Mouse (Mus musculus) cerebellum, postnatal 36 days (tissue): Measurements from ENCODE around the gene Kat2b.
A peak's percentile ranks its signal among the peaks of the same experiment; 100 is the strongest.
"Not testable (repeated sequence)": the region's sequence is repeated elsewhere in the genome, so short reads cannot be mapped to it uniquely, and the experiment has no call there.

Experiments
- DNase-seq, 2 experiments: peaks; one replicate each; pipeline ENCODE4 v3.0.0; 2021 to 2022; ENCODE audit warnings: mixed read lengths in 2 of 2

Kat2b gene

GRCm38 (mm10) chr17:53566161-53566918 lies at the start of gene Kat2b:
TSS of gene Kat2b (plus strand) at chr17:53566861.
- DNase-seq = peak; percentile 59 to 70

DNA sequence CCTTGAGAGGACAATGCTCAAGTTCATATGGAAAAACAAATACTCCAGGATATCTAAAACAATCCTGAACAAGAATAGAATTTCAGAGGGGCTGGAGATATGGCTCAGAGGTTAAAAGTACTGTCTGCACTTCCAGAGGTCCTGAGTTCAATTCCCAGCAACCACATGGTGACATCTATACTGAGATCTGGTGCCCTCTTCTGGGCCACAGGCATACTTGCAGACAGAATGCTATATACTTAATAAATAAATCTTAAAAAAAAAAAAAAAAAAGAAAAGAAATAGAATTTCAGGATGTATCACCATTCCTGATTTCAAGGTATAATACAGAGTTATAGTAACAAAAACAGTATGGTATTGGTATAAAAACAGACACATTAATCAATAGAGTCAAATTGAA lies 47.3 kb upstream of the Kat2b start:
- no peak for DNase-seq

DNA sequence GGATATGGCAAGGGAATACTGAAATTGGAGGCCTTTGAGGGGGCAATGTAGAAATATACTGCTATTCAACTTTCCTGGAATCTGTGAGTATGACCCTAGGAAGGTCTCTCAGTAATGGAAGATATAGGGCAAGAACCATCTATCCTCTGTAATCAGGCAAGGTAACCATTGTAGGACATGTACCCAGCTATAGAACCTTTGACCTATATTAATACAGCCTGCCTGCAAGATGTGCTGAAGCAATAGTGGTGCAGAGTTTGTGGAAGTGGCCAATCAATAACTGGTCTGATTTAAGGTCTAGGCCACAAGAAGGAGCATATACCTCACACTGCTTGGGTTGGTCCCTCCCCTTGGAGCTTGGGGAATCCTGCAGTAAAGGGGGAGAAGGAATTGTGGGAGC lies 46.2 kb upstream of the Kat2b start:
- no peak for DNase-seq

- no peak for DNase-seq
Observed at GRCm38 (mm10) chr17:53528034-53528433, 38.6 kb upstream of the Kat2b start.

DNA sequence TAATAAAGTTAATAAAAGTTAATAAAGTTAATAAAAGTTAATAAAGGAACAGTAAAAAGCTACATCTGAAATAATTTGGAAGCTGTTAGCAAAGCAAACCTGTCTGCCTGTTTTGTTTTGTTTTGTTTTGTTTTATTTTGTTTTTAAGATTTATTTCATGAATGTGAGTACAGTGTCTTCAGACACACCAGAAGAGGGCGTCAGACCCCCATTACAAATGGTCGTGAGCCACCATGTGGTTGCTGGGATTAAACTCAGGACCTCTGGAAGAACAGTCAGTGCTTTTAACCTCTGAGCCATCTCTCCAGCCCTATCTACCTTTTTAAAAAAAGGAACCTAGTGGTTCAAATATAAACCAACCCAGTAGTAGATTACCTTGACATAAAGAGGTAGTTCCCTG lies 35.5 kb upstream of the Kat2b start:
- DNase-seq = peak in 1 of 2 experiments; percentile 10

DNA sequence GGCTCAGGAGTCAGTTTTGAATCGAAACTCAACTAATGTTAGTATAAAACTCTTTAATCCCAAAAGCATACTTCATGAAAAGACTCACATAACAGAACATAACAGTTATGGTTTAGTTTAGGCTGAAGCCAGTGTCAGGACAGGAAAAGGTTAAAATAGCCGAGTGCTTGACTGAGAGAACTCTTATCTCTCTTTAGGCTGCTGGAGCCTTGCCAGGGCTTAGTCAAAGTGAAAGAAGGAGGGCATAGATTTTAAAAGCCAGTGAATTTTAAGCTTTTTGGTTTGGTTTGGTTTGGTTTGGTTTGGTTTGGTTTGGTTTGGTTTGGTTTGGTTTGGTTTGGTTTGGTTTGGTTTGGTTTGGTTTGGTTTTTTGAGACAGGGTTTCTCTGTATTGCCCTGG lies 34.2 kb upstream of the Kat2b start:
- DNase-seq = no peak

DNA sequence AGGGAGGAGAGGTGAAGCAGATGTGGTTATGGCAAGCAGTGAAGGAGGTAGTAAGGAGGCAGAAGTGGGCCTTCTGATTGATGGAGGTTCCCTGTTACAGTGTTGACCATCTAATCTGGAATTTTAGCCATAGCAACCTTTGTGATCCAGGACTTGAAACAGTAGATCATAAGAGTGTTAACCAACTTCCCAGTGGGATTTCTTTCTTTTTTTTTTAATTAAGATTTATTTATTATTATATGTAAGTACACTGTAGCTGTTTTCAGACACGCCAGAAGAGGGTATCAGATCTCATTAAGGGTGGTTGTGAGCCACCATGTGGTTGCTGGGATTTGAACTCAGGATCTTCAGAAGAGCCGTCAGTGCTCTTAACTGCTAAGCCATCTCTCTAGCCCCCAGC lies 27.3 kb upstream of the Kat2b start, which contains the start of gene Pp2d1:
Pp2d1 (minus strand) TSS at position 101 of the 400 bp plus-strand sequence.
- not testable (repeated sequence) for DNase-seq

DNA sequence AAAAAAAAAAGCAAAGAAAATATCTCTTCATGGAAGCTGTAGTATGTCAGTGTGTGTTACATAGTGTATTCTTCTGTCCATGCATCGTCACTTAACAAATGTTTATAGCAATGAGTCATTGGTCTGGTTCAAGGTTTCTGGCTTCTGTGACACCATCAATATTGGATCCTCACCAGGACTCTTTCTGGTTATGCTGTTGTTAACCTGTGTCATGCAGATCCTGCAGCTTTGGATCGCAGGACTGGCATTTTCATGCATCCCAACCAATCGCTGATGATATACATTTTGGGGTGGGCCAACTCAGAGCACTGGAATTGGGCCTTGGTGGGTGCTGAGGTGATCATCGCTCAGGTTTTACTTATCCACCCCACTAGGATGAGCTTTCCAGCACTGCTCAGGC lies 24.1 kb upstream of the Kat2b start:
- DNase-seq = no peak

DNA sequence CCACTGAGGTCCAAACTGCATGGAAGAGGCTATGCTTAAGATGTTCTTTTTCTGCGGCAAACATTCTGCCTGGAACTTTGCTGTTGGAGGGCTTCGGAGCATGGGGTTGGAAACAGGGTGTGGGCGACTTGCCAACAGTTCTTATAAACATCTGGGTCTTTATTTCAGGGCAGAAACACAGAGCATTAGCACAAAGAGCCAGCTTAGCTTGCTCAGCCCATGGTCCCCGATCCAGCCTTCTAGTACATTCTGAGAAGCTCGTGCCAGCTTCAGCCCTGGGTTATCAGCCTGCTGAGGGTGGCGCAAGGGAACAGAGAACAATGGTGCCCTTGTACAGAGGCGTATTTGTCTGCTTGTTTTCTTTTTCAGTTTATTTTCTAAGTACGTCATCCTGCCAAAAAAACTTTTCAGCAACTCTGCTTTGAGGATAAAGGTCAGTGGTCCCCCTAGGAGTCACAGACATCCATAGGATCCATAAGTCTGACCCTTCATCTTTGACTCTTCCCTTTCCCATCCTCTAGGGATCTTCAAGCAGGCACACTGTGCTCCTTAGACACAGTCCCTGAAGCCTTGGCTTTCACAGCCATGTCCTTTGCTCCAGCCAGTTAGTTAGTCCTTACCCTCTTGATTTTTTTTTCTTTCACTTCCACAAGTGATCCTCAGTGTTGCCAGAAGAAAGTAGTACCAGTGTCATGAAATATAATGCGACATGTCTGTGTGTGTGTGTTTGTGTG lies 22.9 kb upstream of the Kat2b start:
- peak in 1 of 2 experiments; percentile 4 for DNase-seq

- no peak for DNase-seq
Observed at GRCm38 (mm10) chr17:53551306-53552299, 15.1 kb upstream of the Kat2b start.

DNA sequence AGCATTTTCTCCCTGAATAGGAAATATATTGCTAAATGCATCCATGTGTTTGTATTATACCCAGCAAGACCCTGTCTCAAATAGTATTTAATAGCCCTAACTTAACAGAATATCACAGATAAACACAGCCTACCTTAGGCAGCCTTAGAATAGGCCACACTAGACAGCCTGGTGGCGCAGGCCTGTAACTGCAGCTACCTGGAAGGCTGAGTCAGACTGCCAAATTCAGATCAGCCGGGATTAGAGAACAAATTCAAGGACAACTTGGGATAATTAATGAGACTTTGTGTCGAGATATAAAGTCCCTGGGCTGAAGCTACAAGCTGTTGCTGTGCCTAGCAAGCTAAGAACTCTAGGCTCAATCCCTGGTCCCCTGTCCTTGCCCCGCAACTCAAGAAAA lies 12.6 kb upstream of the Kat2b start:
- DNase-seq = no peak

DNA sequence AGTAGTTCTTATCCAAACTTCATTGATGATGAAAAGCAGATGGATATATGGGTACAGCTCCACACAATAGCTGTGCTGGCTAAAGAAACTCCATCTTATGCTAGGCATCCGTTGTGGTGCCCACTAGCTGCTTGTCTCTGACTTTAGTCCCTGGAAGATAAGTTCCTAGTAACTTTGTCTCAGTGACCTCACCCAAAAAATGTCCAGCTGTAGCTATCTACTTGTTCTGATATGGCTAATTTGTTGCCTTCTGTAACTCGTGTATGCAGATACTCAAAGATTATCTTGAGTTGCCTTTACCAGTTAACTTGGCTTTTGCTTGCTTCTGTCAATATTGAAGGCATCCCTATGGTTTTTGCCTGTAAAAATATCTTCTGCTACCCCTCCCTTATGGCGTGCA lies 11.8 kb upstream of the Kat2b start:
- no peak for DNase-seq

DNA sequence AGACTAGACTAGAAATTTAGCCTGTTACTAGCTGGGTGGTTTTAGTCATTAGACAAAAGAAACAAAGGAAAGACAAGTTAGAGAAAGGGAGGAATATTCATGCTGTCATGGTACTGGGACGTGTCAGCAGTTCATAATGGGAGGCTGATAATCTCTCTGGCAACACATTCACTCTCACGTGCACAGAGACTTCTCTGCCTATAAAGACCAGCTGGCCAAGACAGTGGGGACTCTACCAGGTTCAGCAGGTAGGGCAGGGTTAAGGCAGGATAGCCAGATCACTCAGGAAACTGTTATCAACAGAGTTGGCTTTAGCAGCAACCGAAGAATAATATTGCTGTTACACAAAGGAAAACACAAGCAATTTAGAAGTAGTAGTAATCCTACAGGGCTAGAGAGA lies 9.2 kb upstream of the Kat2b start:
- no peak for DNase-seq

DNA sequence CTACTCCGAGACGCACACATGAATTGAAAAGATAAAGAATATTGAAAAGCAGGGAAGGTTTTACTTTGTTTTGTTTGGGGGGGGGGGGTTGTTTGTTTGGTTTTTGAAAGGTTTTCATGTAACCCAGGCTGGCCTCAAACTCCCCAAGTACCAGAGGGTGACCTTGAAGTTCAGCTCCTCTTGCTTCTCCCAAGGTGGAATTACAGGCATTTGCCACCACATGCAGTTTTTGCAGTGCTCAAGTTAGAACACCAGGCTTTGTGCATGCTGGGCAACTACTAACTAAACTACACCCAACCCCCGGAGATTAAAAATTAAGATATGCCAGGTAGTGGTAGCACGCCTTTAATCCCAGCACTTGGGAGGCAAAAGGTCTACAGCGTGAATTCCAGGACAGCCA lies 7.0 kb upstream of the Kat2b start:
- no peak for DNase-seq

GRCm38 (mm10) chr17:53561458-53562029 lies 5.1 kb upstream of the Kat2b start:
- DNase-seq = no peak

DNA sequence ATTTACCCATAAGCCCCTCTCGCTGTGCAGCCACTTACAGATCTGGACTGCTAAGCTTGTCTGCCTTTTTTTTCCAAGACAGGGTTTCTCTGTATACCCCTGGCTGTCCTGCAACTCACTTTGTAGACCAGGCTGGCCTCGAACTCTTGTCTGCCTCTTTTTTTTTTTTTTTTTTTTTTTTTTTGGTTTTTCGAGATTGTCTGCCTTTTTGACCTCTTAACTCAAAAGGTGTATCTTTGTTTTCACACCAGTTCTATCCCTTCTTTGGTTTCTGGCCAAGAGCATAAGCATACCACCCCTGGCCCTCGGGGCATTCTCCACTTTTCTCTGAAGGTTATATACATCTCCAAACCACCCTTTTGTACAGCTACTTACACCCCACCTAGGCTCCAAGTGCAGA lies 1.8 kb upstream of the Kat2b start:
- DNase-seq = no peak

DNA sequence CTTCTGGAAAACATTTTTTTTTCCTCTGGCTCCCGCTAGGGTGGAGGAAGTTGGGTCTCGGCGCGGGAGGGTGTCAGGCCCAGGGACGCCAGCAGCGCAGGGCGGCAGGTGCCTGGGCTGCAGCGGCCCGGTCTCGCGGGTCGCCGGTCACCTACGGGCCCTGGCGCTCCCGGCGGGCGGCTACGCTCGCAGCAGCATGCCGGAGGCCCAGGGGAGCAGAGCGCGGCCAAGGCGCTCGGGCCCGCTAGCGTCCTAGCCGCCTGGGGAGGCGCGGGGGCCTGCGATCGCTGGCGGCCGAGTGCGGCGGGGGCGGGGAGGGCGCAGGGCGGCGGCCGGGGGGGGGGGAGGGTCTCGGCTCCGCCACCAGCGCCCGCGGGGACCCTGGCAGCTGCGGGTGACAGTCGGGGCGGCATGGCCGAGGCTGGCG lies 271 bp downstream of the Kat2b start:
- peak; percentile 63 to 68 for DNase-seq

- DNase-seq = peak in 1 of 2 experiments; percentile 53
Observed at GRCm38 (mm10) chr17:53567346-53568101, 863 bp downstream of the Kat2b start.

DNA sequence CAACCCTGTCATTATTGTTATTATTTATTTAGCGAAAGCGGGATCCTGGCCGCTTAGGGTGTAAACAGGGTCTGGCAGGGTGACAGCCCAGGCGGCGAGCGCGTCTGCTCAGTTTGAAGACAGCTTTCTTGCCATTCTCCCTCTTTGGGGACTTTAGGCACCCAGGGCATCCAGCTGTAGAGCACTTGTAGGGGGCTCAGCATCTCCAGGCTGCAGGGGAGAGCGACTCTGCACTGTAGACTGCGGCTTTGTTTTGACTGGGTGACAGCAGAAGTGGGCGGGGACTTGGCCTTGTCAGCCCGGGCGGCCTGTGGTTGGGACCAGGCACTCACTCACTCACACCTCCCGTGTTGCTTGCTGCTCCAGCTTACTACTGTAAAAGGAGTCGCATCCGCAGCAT lies 1.5 kb downstream of the Kat2b start:
- DNase-seq = peak; percentile 88

DNA sequence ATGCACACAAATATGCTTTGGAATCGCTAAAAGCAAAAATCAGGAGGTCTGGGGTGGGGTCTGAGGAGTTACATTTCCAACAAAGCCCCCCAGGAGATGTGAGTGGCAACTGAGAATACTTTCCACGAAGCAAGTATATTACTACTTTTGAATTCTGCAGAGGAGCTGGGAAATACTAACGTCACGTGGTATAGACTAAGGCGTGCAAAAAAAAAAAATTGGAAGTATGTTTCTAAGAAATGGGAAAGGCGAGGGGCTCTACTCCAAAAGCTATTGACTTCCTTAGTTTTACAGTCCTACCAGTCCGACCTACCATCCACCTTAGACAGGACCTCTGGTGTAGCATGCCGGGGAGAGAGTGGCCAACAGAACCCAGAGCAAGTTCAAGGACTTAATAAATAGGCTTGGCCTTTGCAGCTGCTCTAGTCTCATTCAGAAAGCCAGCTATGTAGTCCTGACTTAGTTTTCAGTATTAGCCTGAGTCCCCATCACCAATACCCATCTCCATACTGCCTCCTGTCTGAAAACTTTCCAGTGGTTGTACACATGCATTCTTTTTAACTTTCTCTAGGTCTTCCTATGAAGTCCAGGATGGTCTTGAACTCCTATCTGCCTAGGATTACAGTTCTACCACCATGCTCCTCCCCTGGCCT lies 2.2 kb downstream of the Kat2b start:
- no peak for DNase-seq

DNA sequence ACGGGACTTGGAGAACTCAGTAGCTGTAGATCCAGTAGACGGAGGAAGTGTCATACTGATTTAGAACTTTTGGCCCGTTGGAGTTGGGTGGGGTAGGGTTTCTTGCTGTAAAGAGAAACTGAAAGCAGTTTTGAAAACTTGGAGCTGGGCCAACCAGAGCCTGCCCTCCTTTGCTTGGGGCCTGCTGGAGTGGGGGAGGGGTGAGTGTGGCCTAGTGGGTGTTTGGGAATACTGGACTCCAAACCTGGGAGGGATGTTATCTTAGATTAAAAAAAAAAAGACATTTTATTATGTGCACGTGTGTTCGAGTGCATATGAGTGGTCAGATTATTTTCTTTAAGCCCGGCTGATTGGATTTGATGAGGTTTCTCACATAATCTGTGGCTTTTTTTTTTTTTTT lies 3.2 kb downstream of the Kat2b start:
- peak; percentile 55 to 61 for DNase-seq
